Comparison of ENCODE assay signal across 9 mouse cellular contexts in genomic region chr19:11121016-11121420, GRCm38 (mm10). TPM values are rescaled to one million over a fixed set of nuclear protein-coding genes. Genes with fewer than 3 reads are reported as not detected.
DNase-seq lines count a peak whose midpoint lies in the region; ATAC-seq and TF ChIP-seq lines count a peak whose summit lies in the region.
"Not testable (repeated sequence)": the region's sequence is repeated elsewhere in the genome, so short reads cannot be mapped to it uniquely, and the experiment has no call there.
"Had no signal": no experiment of that assay in that cellular context is flagged by ENCODE, and none has a peak within 500 bp of the region (broad histone marks: within the 10 kb centered on the region; RNA-seq: fewer than 3 reads in every experiment).

No protein-coding gene starts in this region.

- not testable (repeated sequence) for H3K79me2 ChIP-seq in liver, adult 2 months (ENCODE audit: control insufficient read depth, insufficient read depth, low read length)

- not testable (repeated sequence) for H3K27ac ChIP-seq in heart, embryonic 13.5 days (replicated peaks); liver, adult 2 months (replicated peaks; ENCODE audit: insufficient read depth, low read depth, low read length); midbrain, embryonic 12.5 days (replicated peaks)
- H3K27ac ChIP-seq in small intestine, adult 2 months (ENCODE audit: insufficient read depth, low read depth, low read length): 0 out of 2 replicates have a peak overlapping the region, but pooled peaks have one; percentile 41

- TF ChIP-seq POLR2A in liver, adult 2 months (IDR thresholded peaks at IDR 0.05; ENCODE audit: extremely low read depth, insufficient read depth, low read length); small intestine, adult 2 months (IDR thresholded peaks at IDR 0.05; ENCODE audit: low read depth, low read length): not testable (repeated sequence)

- H3K9me3 ChIP-seq in heart, embryonic 13.5 days; midbrain, embryonic 12.5 days: not testable (repeated sequence)

- WGBS in heart, embryonic 13.5 days: 3% methylated on average over 14 of the region's 38 CpGs
- WGBS in liver, adult 2 months: 2% methylated on average over 14 of the region's 38 CpGs
- 3% methylated on average over 14 of the region's 38 CpGs for WGBS in midbrain, embryonic 12.5 days
- 1% methylated on average over 17 of the region's 38 CpGs for WGBS in small intestine, adult 2 months

- peak overlapping the region; percentile 72 for H3K9ac ChIP-seq in heart, embryonic 13.5 days
- peak overlapping the region; percentile 73 for H3K9ac ChIP-seq in liver, adult 2 months (ENCODE audit: low read depth, low read length)
- not testable (repeated sequence) for H3K9ac ChIP-seq in midbrain, embryonic 12.5 days (replicated peaks)

- peak; percentile 92 for ATAC-seq in erythroblast, adult 5-6 weeks (replicated peaks; ENCODE audit: low FRiP score, poor library complexity, severe bottlenecking)
- ATAC-seq in heart, embryonic 13.5 days (ENCODE audit: extremely low read depth, insufficient number of reproducible peaks, low FRiP score, low TSS enrichment): peak; percentile 81
- peak; percentile 98 for ATAC-seq in midbrain, embryonic 12.5 days (ENCODE audit: low FRiP score, low read depth)

- not testable (repeated sequence) for TF ChIP-seq CTCF in liver, adult 2 months (IDR thresholded peaks at IDR 0.05; ENCODE audit: low read depth, low read length); small intestine, adult 2 months (IDR thresholded peaks at IDR 0.05; ENCODE audit: extremely low read depth, insufficient read length, insufficient replicate concordance, low read depth, low read length)

- not testable (repeated sequence) for H3K27me3 ChIP-seq in heart, embryonic 13.5 days (replicated peaks); liver, adult 2 months (ENCODE audit: control insufficient read depth, insufficient read depth, low read length); midbrain, embryonic 12.5 days; small intestine, adult 2 months (ENCODE audit: control insufficient read depth, insufficient read depth, low read length)

- not testable (repeated sequence) for H3K36me3 ChIP-seq in heart, embryonic 13.5 days; liver, adult 2 months (ENCODE audit: control insufficient read depth, insufficient read depth, low read length); midbrain, embryonic 12.5 days; small intestine, adult 2 months (ENCODE audit: control insufficient read depth, insufficient read depth, low read length)

- H3K4me2 ChIP-seq in heart, embryonic 13.5 days: peak overlapping the region; percentile 65
- peak overlapping the region; percentile 41 for H3K4me2 ChIP-seq in midbrain, embryonic 12.5 days (replicated peaks)

- H3K4me1 ChIP-seq in heart, embryonic 13.5 days; liver, adult 2 months (ENCODE audit: control insufficient read depth, insufficient read depth, low read length); midbrain, embryonic 12.5 days; small intestine, adult 2 months (ENCODE audit: control insufficient read depth, insufficient read depth, insufficient read length, low read length): not testable (repeated sequence)

- peak; percentile 50 for DNase-seq in CD4-positive, CD25-positive, alpha-beta regulatory T cell, adult 2 months (ENCODE audit: low read depth, low spot score)
- DNase-seq in cerebellum, adult 11-12 months: peak; percentile 33
- DNase-seq in kidney, adult 11 months: peak; percentile 9
- DNase-seq in liver, adult 2 months (ENCODE audit: extremely low read depth, low read depth, low spot score): not testable (repeated sequence)

- peak overlapping the region; percentile 49 for H3K4me3 ChIP-seq in heart, embryonic 13.5 days
- H3K4me3 ChIP-seq in liver, adult 2 months (ENCODE audit: insufficient read depth, low read depth, low read length): peak overlapping the region; percentile 66
- H3K4me3 ChIP-seq in midbrain, embryonic 12.5 days: peak overlapping the region; percentile 40
- H3K4me3 ChIP-seq in small intestine, adult 2 months (ENCODE audit: low read depth, low read length): peak overlapping the region; percentile 67

RNA-seq across cellular contexts. Expression of gene 1700017D01Rik, which starts 9.7 kb away (rescaled TPM):
- total RNA-seq in erythroblast, adult 5-6 weeks (2015; ENCODE audit: low replicate concordance): not detected in 2 replicates
- total RNA-seq in erythroblast, adult 5-6 weeks (2017; ENCODE audit: low replicate concordance): 0.14 TPM in 1 of 2 replicates, not detected in the other
- polyA plus RNA-seq in heart, embryonic 13.5 days (2015; fragmentation: Nextera tagmentation; extraction: Ambion mirVana): not detected in 2 replicates
- not detected in 2 replicates for total RNA-seq in liver, adult 2 months (2014; rRNA removed)
- polyA plus RNA-seq in liver, adult 2 months (2012; rRNA removed): not detected in 2 replicates
- not detected in 2 replicates for polyA plus RNA-seq in midbrain, embryonic 12.5 days (2016; fragmentation: Nextera tagmentation; extraction: Ambion mirVana)
- polyA plus RNA-seq in small intestine, adult 2 months (2012; rRNA removed): not detected in 2 replicates
- total RNA-seq: layer of hippocampus, adult 18-20 months had no signal

RNA-seq across cellular contexts. Expression of gene Ms4a8a, which starts 40.1 kb away (rescaled TPM):
- 5.4 and 9.6 TPM in 2 replicates for total RNA-seq in erythroblast, adult 5-6 weeks (2015; ENCODE audit: low replicate concordance)
- 0.34 and 5.2 TPM in 2 replicates for total RNA-seq in erythroblast, adult 5-6 weeks (2017; ENCODE audit: low replicate concordance)
- 0.21 TPM in 1 of 2 replicates, not detected in the other for polyA plus RNA-seq in heart, embryonic 13.5 days (2015; fragmentation: Nextera tagmentation; extraction: Ambion mirVana)
- total RNA-seq in liver, adult 2 months (2014; rRNA removed): 0.83 and 1.7 TPM in 2 replicates
- 0.78 and 1.9 TPM in 2 replicates for polyA plus RNA-seq in liver, adult 2 months (2012; rRNA removed)
- not detected in 2 replicates for polyA plus RNA-seq in midbrain, embryonic 12.5 days (2016; fragmentation: Nextera tagmentation; extraction: Ambion mirVana)
- 173 and 417 TPM in 2 replicates for polyA plus RNA-seq in small intestine, adult 2 months (2012; rRNA removed)

RNA-seq across cellular contexts. Expression of gene 1700025F22Rik, which starts 44.1 kb away (rescaled TPM):
- not detected in 2 replicates for total RNA-seq in erythroblast, adult 5-6 weeks (2015; ENCODE audit: low replicate concordance)
- not detected in 2 replicates for total RNA-seq in erythroblast, adult 5-6 weeks (2017; ENCODE audit: low replicate concordance)
- not detected in 2 replicates for polyA plus RNA-seq in heart, embryonic 13.5 days (2015; fragmentation: Nextera tagmentation; extraction: Ambion mirVana)
- total RNA-seq in liver, adult 2 months (2014; rRNA removed): not detected in 2 replicates
- polyA plus RNA-seq in liver, adult 2 months (2012; rRNA removed): not detected in 2 replicates
- polyA plus RNA-seq in midbrain, embryonic 12.5 days (2016; fragmentation: Nextera tagmentation; extraction: Ambion mirVana): not detected in 2 replicates
- polyA plus RNA-seq in small intestine, adult 2 months (2012; rRNA removed): not detected in 2 replicates
- total RNA-seq: layer of hippocampus, adult 18-20 months had no signal

Comparison
In these comparisons a context has a peak if more than half of its experiments do, and no peak if none do; other contexts are left out.
1. RNA of gene Ms4a8a, which starts 40.1 kb away (polyA plus RNA-seq): 173 to 417 TPM in small intestine, adult 2 months; 0.78 to 1.9 TPM in liver, adult 2 months, 0.21 TPM in heart, embryonic 13.5 days and not detected in midbrain, embryonic 12.5 days; every median in the first group is over 10 times any median in the second.
2. Peak in every context shown above with its lines, with median percentiles within 50 percentile points of each other: ATAC-seq and H3K4me3 ChIP-seq.